In genomic region chr9:63140211-63140610, GRCm38 (mm10) we compare ENCODE assay signal across 21 mouse cellular contexts. TPM values are rescaled to one million over a fixed set of nuclear protein-coding genes. Genes with fewer than 3 reads are reported as not detected.
DNase-seq lines count a peak whose midpoint lies in the region; ATAC-seq and TF ChIP-seq lines count a peak whose summit lies in the region.
"Had no signal": no experiment of that assay in that cellular context is flagged by ENCODE, and none has a peak within 500 bp of the region (broad histone marks: within the 10 kb centered on the region; RNA-seq: fewer than 3 reads in every experiment).

No protein-coding gene starts in this region.

- no peak for TF ChIP-seq CTCF in hindbrain, postnatal 0 days (IDR thresholded peaks at IDR 0.05; ENCODE audit: low read depth)

- no peak overlapping the region for H3K27ac ChIP-seq in midbrain, embryonic 11.5 days (ENCODE audit: low read depth, low read length)
- H3K27ac ChIP-seq in midbrain, embryonic 16.5 days (ENCODE audit: low read length): no peak overlapping the region
- H3K27ac ChIP-seq in hindbrain, embryonic 12.5 days: 0 out of 2 replicates have a peak overlapping the region, but pooled peaks have one; percentile 40
- no peak overlapping the region for H3K27ac ChIP-seq in hindbrain, postnatal 0 days
- peak overlapping the region; percentile 56; the same call in 1 of the 2 replicates for H3K27ac ChIP-seq in neural tube, embryonic 15.5 days (replicated peaks)
- H3K27ac ChIP-seq: embryonic facial prominence, embryonic 12.5 days; heart, embryonic 10.5 days; limb, embryonic 15.5 days had no signal

- WGBS in midbrain, embryonic 11.5 days: 2% methylated on average over 9 of the region's 9 CpGs
- 3% methylated on average over 9 of the region's 9 CpGs for WGBS in midbrain, embryonic 16.5 days
- 3% methylated on average over 9 of the region's 9 CpGs for WGBS in hindbrain, embryonic 12.5 days
- 5% methylated on average over 9 of the region's 9 CpGs for WGBS in hindbrain, postnatal 0 days
- 3% methylated on average over 9 of the region's 9 CpGs for WGBS in neural tube, embryonic 15.5 days

- DNase-seq in midbrain, embryonic 11.5 days (ENCODE audit: low spot score, missing footprints): peak; percentile 93
- no peak for DNase-seq in hindbrain, postnatal 0 days (ENCODE audit: low spot score)
- no peak for DNase-seq in layer of hippocampus, adult 9-11 months
- no peak for DNase-seq in Muller cell, postnatal 12 days (ENCODE audit: inconsistent ontology term)
- DNase-seq: gastrocnemius, postnatal 25 days; heart, postnatal 14 days; kidney, postnatal 36 days; lung, postnatal 10 days; right cerebral cortex, postnatal 25 days; thymus, postnatal 36 days had no signal

- no peak for ATAC-seq in midbrain, embryonic 11.5 days (ENCODE audit: low FRiP score)
- ATAC-seq in midbrain, embryonic 16.5 days: no peak
- no peak for ATAC-seq in hindbrain, embryonic 12.5 days (ENCODE audit: low FRiP score)
- ATAC-seq in hindbrain, postnatal 0 days: no peak
- ATAC-seq in neural tube, embryonic 15.5 days (ENCODE audit: low FRiP score): no peak
- ATAC-seq: intestine, embryonic 16.5 days had no signal

- no peaks in the 10 kb centered on the region for H3K36me3 ChIP-seq in midbrain, embryonic 11.5 days (ENCODE audit: control insufficient read depth, insufficient read depth, low read length)
- no peaks in the 10 kb centered on the region for H3K36me3 ChIP-seq in midbrain, embryonic 16.5 days (ENCODE audit: control insufficient read depth, insufficient read depth, low read length)
- no peaks in the 10 kb centered on the region for H3K36me3 ChIP-seq in hindbrain, embryonic 12.5 days
- H3K36me3 ChIP-seq in hindbrain, postnatal 0 days (ENCODE audit: insufficient read depth, low read length): no peaks in the 10 kb centered on the region
- H3K36me3 ChIP-seq in neural tube, embryonic 15.5 days: no peaks in the 10 kb centered on the region
- H3K36me3 ChIP-seq: embryonic facial prominence, embryonic 12.5 days; heart, embryonic 10.5 days; limb, embryonic 15.5 days had no signal

- H3K4me2 ChIP-seq in midbrain, embryonic 11.5 days: no peak overlapping the region
- no peak overlapping the region for H3K4me2 ChIP-seq in midbrain, embryonic 16.5 days (ENCODE audit: low read length)
- peak overlapping the region; percentile 79 for H3K4me2 ChIP-seq in hindbrain, embryonic 12.5 days (replicated peaks)
- H3K4me2 ChIP-seq in hindbrain, postnatal 0 days (ENCODE audit: low read depth, low read length): peak overlapping the region; percentile 31
- peak overlapping the region; percentile 53 for H3K4me2 ChIP-seq in neural tube, embryonic 15.5 days
- H3K4me2 ChIP-seq: embryonic facial prominence, embryonic 12.5 days; limb, embryonic 15.5 days had no signal

- H3K9ac ChIP-seq in midbrain, embryonic 11.5 days (ENCODE audit: low read length): no peak overlapping the region
- no peak overlapping the region for H3K9ac ChIP-seq in midbrain, embryonic 16.5 days (ENCODE audit: low read depth, low read length)
- H3K9ac ChIP-seq in hindbrain, embryonic 12.5 days: no peak overlapping the region
- no peak overlapping the region for H3K9ac ChIP-seq in hindbrain, postnatal 0 days (replicated peaks; ENCODE audit: low read length)
- 0 out of 2 replicates have a peak overlapping the region, but pooled peaks have one; percentile 20 for H3K9ac ChIP-seq in neural tube, embryonic 15.5 days (replicated peaks)
- H3K9ac ChIP-seq: embryonic facial prominence, embryonic 12.5 days; limb, embryonic 15.5 days had no signal

- no peak overlapping the region for H3K4me3 ChIP-seq in midbrain, embryonic 11.5 days (ENCODE audit: low read depth, low read length)
- H3K4me3 ChIP-seq in midbrain, embryonic 16.5 days (ENCODE audit: low read depth, low read length): no peak overlapping the region
- peak overlapping the region; percentile 2; the same call in 1 of the 2 replicates for H3K4me3 ChIP-seq in hindbrain, embryonic 12.5 days
- H3K4me3 ChIP-seq in hindbrain, postnatal 0 days (ENCODE audit: low read length): no peak overlapping the region; the same call in 1 of the 2 replicates
- H3K4me3 ChIP-seq in neural tube, embryonic 15.5 days (replicated peaks): peak overlapping the region; percentile 14
- H3K4me3 ChIP-seq: embryonic facial prominence, embryonic 12.5 days; heart, embryonic 10.5 days; limb, embryonic 15.5 days; megakaryocyte, embryonic 14.5 days had no signal

- no peaks in the 10 kb centered on the region for H3K9me3 ChIP-seq in midbrain, embryonic 11.5 days (ENCODE audit: control insufficient read depth, low read length)
- H3K9me3 ChIP-seq in midbrain, embryonic 16.5 days (replicated peaks; ENCODE audit: control insufficient read depth, low read length, poor library complexity, severe bottlenecking): no peaks in the 10 kb centered on the region
- no peaks in the 10 kb centered on the region for H3K9me3 ChIP-seq in hindbrain, embryonic 12.5 days (replicated peaks)
- H3K9me3 ChIP-seq in hindbrain, postnatal 0 days (ENCODE audit: low read length): no peaks in the 10 kb centered on the region
- H3K9me3 ChIP-seq in neural tube, embryonic 15.5 days (replicated peaks): no peaks in the 10 kb centered on the region
- H3K9me3 ChIP-seq: embryonic facial prominence, embryonic 12.5 days; heart, embryonic 10.5 days; limb, embryonic 15.5 days had no signal

- H3K27me3 ChIP-seq in midbrain, embryonic 11.5 days (ENCODE audit: control insufficient read depth, insufficient read depth, low read length): peaks cover 99% of the 10 kb centered on the region
- H3K27me3 ChIP-seq in midbrain, embryonic 16.5 days (ENCODE audit: control insufficient read depth, insufficient read depth, low read depth, low read length): peaks cover 81% of the 10 kb centered on the region
- H3K27me3 ChIP-seq in hindbrain, embryonic 12.5 days: peaks cover 97% of the 10 kb centered on the region
- H3K27me3 ChIP-seq in hindbrain, postnatal 0 days (ENCODE audit: insufficient read depth, low read length): peaks cover 92% of the 10 kb centered on the region
- peaks cover 91% of the 10 kb centered on the region for H3K27me3 ChIP-seq in neural tube, embryonic 15.5 days (replicated peaks)

- peaks cover 30% of the 10 kb centered on the region for H3K4me1 ChIP-seq in midbrain, embryonic 11.5 days (ENCODE audit: control insufficient read depth, insufficient read depth, low read length)
- peaks cover 27% of the 10 kb centered on the region; the same call in 1 of the 2 replicates for H3K4me1 ChIP-seq in midbrain, embryonic 16.5 days (ENCODE audit: control insufficient read depth, insufficient read depth, low read length)
- H3K4me1 ChIP-seq in hindbrain, embryonic 12.5 days: peaks cover 50% of the 10 kb centered on the region
- H3K4me1 ChIP-seq in hindbrain, postnatal 0 days (ENCODE audit: insufficient read depth, low read length): peaks cover 11% of the 10 kb centered on the region; the same call in 1 of the 2 replicates
- peaks cover 66% of the 10 kb centered on the region for H3K4me1 ChIP-seq in neural tube, embryonic 15.5 days

RNA-seq across cellular contexts. Expression of gene Skor1, which starts 8.6 kb away (rescaled TPM):
- 0.05 and 0.10 TPM in 2 replicates for polyA plus RNA-seq in midbrain, embryonic 11.5 days (2014; fragmentation: Nextera tagmentation; extraction: Ambion mirVana)
- polyA plus RNA-seq in midbrain, embryonic 16.5 days (2015; fragmentation: Nextera tagmentation; extraction: Ambion mirVana): 0.54 and 0.75 TPM in 2 replicates
- polyA plus RNA-seq in hindbrain, embryonic 12.5 days (2016; fragmentation: Nextera tagmentation; extraction: Ambion mirVana): 24.0 and 27.1 TPM in 2 replicates
- total RNA-seq in hindbrain, postnatal 0 days (2014; rRNA removed): 36.3 and 38.5 TPM in 2 replicates
- polyA plus RNA-seq in hindbrain, postnatal 0 days (2015; fragmentation: Nextera tagmentation; extraction: Ambion mirVana): 9.2 TPM in 2 replicates
- 12.2 and 18.7 TPM in 2 replicates for polyA plus RNA-seq in neural tube, embryonic 15.5 days (2015; fragmentation: Nextera tagmentation; extraction: Ambion mirVana)
- total RNA-seq: common myeloid progenitor, adult 5-6 weeks; heart, postnatal 14 days; MEL had no signal
- polyA plus RNA-seq: intestine, embryonic 16.5 days; liver, embryonic 16.5 days had no signal

Comparison
In these comparisons a context has a peak if more than half of its experiments do, and no peak if none do; other contexts are left out.
1. H3K27ac ChIP-seq: peak in hindbrain, embryonic 12.5 days (single experiment) and neural tube, embryonic 15.5 days (single experiment); none in midbrain, embryonic 11.5 days (single experiment), midbrain, embryonic 16.5 days (single experiment) and hindbrain, postnatal 0 days (single experiment).
2. H3K4me3 ChIP-seq: peak in hindbrain, embryonic 12.5 days (single experiment) and neural tube, embryonic 15.5 days (single experiment); none in midbrain, embryonic 11.5 days (single experiment), midbrain, embryonic 16.5 days (single experiment) and hindbrain, postnatal 0 days (single experiment).
3. H3K4me2 ChIP-seq: peak in hindbrain, embryonic 12.5 days (single experiment), hindbrain, postnatal 0 days (single experiment) and neural tube, embryonic 15.5 days (single experiment); none in midbrain, embryonic 11.5 days (single experiment) and midbrain, embryonic 16.5 days (single experiment).